Mouse (Mus musculus): ENCODE data around the gene Hnrnpf. TPM values are rescaled to one million over a fixed set of nuclear protein-coding genes. Genes with fewer than 3 reads are reported as not detected.

The Hnrnpf gene
- polyA plus RNA-seq, 1 experiment, result 112 TPM

DNA sequence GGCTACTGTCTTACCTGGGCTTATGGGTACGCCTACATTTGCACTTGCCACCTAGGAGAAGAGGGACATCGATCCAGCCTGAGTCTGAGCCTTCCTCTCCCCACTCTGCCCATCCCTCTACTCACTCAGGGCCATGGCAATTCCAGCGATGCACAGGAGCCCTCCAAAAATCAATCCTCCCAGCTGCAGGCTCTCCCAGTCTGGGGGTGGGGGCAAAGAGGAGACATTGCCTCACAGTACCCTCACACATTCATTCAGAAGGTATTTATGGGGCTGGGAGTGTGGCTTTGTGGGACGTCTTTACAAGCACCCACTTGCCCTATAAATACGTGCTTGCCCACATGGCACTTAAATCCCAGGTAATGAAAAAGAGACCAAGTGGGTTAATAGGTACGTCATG, 34.2 kb downstream of the Hnrnpf start:
- H3K27me3 ChIP-seq (replicated peaks), result peaks cover 2% of the 10 kb centered on the region
- H3K4me1 ChIP-seq, result peaks cover 6% of the 10 kb centered on the region
- no peak overlapping the region for H3K4me3 ChIP-seq (replicated peaks)
- TF ChIP-seq GATA1 (IDR thresholded peaks at IDR 0.05; ENCODE audit: borderline replicate concordance, low read length), result no peak
- TF ChIP-seq FLI1 (IDR thresholded peaks at IDR 0.05; ENCODE audit: low read length), result no peak
- peaks cover 42% of the 10 kb centered on the region for H3K36me3 ChIP-seq (replicated peaks; ENCODE audit: low read length)
- H3K9me3 ChIP-seq, result no peaks in the 10 kb centered on the region

DNA sequence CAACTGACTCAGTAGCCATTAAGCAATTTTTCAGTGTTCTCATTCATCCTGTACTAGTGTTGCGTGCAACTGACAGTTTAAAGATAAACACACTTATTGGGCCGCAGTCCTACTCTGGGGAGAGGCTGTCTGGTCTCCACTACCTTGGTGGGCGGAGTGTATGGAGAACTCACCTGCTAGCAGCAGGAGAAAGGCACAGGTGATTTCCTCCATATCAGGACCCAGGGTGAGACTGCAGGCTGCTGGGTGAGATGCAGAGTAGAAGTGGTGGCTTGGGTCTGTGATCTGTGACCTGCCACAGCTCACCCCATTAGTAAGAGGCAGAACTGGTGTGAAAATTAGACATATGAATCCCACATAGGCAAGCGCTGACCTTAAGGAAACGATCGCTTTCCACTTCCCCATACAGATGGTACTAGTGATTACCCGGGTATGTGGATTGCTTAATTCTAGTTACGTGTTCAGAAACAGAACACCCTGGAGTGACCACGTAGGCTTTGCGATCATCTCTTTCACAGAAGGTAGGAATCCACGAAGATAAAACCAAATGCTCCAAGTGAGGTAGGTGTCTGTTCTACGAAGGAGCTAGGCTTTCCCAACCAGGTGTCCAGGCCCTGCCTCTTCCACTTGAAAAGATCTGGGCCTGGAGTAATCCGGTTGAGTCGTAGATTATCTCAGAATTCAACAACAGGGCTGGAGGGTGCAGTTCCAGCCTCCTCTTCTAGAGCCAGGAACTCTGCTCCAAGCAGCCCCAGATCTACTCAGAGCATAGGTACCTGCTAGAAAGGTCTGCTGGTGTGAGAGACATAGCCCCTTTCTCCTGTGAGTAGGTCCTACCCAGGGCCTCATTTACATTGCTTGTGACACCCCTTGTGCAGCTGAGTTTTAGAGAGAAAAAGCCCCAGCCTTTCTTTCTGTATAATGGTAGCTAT, 35.8 kb downstream of the Hnrnpf start:
- Histone ChIP-seq H3K4me1 (peaks cover 6% of the 10 kb centered on the region), H3K27me3 (replicated peaks) (peaks cover 2% of the 10 kb centered on the region), H3K4me3 (replicated peaks) (no peak overlapping the region), H3K9me3 (no peaks in the 10 kb centered on the region), H3K36me3 (replicated peaks; ENCODE audit: low read length) (peaks cover 31% of the 10 kb centered on the region)
- TF ChIP-seq FLI1 (IDR thresholded peaks at IDR 0.05; ENCODE audit: low read length) (no peak), GATA1 (IDR thresholded peaks at IDR 0.05; ENCODE audit: borderline replicate concordance, low read length) (no peak)

DNA sequence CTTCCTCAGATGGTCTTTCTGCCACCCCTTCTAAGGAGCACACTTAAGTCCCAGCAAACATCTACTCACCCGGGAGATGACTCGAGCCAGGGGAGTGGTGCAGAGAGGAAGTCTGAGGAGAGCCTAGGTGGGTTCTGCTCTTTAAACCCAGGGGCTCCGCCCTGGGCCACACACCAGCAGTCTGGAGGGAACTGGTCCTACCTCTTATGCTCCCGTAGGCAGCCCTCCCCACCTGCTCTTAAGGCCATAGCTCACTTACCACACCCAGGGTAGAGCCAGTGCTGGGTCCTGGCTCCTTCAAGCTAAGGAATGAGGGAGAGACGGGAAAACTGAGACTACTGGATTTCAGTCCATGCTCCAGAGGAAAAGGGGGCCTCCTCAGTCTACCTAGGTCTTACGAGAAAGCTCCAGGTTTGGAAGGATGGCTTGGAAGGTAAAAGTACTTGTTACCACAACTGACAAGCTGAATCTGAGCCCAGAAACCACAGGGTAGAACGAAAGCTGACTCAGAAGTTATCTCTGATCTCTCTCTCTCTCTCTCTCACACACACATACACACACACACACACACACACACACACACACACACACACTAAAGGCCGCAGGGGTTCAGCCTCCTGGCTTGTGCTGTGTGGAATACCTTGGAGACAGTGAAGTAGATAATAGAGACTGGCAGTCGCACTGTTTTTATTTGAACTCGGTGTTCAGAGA, 37.3 kb downstream of the Hnrnpf start, which contains the start of gene Fxyd4:
TSS of gene Fxyd4 (minus strand) at position 471 of the 711 bp plus-strand sequence.
- peaks cover 20% of the 10 kb centered on the region for H3K36me3 ChIP-seq (replicated peaks; ENCODE audit: low read length)
- TF ChIP-seq GATA1 (IDR thresholded peaks at IDR 0.05; ENCODE audit: borderline replicate concordance, low read length) (no peak), FLI1 (IDR thresholded peaks at IDR 0.05; ENCODE audit: low read length) (no peak)
- peaks cover 2% of the 10 kb centered on the region for H3K27me3 ChIP-seq (replicated peaks)
- no peaks in the 10 kb centered on the region for H3K9me3 ChIP-seq
- no peak within 1 kb of the TSS for H3K4me3 ChIP-seq (replicated peaks)
- H3K4me1 ChIP-seq, result peaks cover 6% of the 10 kb centered on the region

GRCm38 (mm10) chr6:117938951-117939350, 38.8 kb downstream of the Hnrnpf start:
- peaks cover 5% of the 10 kb centered on the region for H3K36me3 ChIP-seq (replicated peaks; ENCODE audit: low read length)
- no peak overlapping the region for H3K4me3 ChIP-seq (replicated peaks)
- H3K4me1 ChIP-seq, result no peaks in the 10 kb centered on the region
- peaks cover 2% of the 10 kb centered on the region for H3K27me3 ChIP-seq (replicated peaks)
- TF ChIP-seq GATA1 (IDR thresholded peaks at IDR 0.05; ENCODE audit: borderline replicate concordance, low read length) (no peak), FLI1 (IDR thresholded peaks at IDR 0.05; ENCODE audit: low read length) (no peak)
- no peaks in the 10 kb centered on the region for H3K9me3 ChIP-seq

- Histone ChIP-seq H3K4me3 (replicated peaks) (no peak overlapping the region), H3K27me3 (replicated peaks) (peaks cover 2% of the 10 kb centered on the region), H3K4me1 (no peaks in the 10 kb centered on the region), H3K9me3 (peaks cover 4% of the 10 kb centered on the region; the same call in 1 of the 2 replicates), H3K36me3 (replicated peaks; ENCODE audit: low read length) (no peaks in the 10 kb centered on the region)
- TF ChIP-seq FLI1 (IDR thresholded peaks at IDR 0.05; ENCODE audit: low read length) (no peak), GATA1 (IDR thresholded peaks at IDR 0.05; ENCODE audit: borderline replicate concordance, low read length) (no peak)
Measured at GRCm38 (mm10) chr6:117942769-117943168, 42.6 kb downstream of the Hnrnpf start.

DNA sequence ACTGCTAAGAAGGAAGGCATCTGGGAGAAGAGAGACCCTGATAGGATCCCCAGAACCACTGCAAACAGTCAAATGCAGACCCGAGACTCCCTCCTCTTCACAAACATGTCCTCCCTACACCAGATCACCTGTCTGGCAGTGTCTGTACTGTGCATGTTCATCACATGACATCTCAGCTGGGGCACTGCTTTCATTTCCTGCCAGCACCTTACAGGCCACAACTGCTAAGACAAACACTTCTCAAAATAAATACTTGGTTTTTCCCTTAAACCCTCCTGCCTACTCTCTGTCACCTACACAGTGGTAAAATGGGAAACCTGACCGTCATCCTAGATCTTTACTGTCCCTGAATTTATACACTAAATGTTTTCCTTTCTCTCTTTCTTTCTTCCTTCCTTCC, 43.8 kb downstream of the Hnrnpf start:
- H3K4me1 ChIP-seq, result no peaks in the 10 kb centered on the region
- H3K36me3 ChIP-seq (replicated peaks; ENCODE audit: low read length), result no peaks in the 10 kb centered on the region
- TF ChIP-seq GATA1 (IDR thresholded peaks at IDR 0.05; ENCODE audit: borderline replicate concordance, low read length) (no peak), FLI1 (IDR thresholded peaks at IDR 0.05; ENCODE audit: low read length) (no peak)
- H3K27me3 ChIP-seq (replicated peaks), result no peaks in the 10 kb centered on the region
- peaks cover 4% of the 10 kb centered on the region; the same call in 1 of the 2 replicates for H3K9me3 ChIP-seq
- no peak overlapping the region for H3K4me3 ChIP-seq (replicated peaks)

DNA sequence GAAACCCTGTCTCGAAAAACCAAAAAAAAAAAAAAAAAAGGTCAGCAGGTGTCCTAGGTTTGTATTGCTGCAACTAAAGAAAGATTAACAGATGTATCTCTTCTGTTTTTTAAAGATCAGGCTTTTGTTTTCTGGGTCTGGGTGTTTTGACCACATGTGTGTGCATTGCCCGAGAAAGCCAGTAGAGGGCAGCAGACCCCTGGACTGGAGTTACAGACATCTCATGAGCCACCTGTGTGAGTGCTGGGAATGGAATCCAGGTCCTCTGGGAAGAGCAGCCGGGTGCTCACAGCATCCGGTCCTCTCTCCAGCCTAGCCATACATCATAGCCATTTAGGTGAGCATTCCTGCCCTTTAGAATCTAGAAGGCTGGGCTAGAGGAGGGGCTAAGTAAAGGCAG, 52.2 kb downstream of the Hnrnpf start:
- peaks cover 11% of the 10 kb centered on the region for H3K27me3 ChIP-seq (replicated peaks)
- peaks cover 10% of the 10 kb centered on the region for H3K9me3 ChIP-seq
- H3K4me3 ChIP-seq (replicated peaks), result no peak overlapping the region
- no peak for TF ChIP-seq FLI1 (IDR thresholded peaks at IDR 0.05; ENCODE audit: low read length)
- TF ChIP-seq GATA1 (IDR thresholded peaks at IDR 0.05; ENCODE audit: borderline replicate concordance, low read length), result no peak
- peaks cover 4% of the 10 kb centered on the region; the same call in 1 of the 2 replicates for H3K4me1 ChIP-seq
- no peaks in the 10 kb centered on the region for H3K36me3 ChIP-seq (replicated peaks; ENCODE audit: low read length)

- H3K4me3 ChIP-seq (replicated peaks), result no peak overlapping the region
- TF ChIP-seq GATA1 (IDR thresholded peaks at IDR 0.05; ENCODE audit: borderline replicate concordance, low read length) (no peak), FLI1 (IDR thresholded peaks at IDR 0.05; ENCODE audit: low read length) (no peak)
- H3K36me3 ChIP-seq (replicated peaks; ENCODE audit: low read length), result no peaks in the 10 kb centered on the region
- peaks cover 9% of the 10 kb centered on the region for H3K9me3 ChIP-seq
- peaks cover 4% of the 10 kb centered on the region; the same call in 1 of the 2 replicates for H3K4me1 ChIP-seq
- peaks cover 11% of the 10 kb centered on the region for H3K27me3 ChIP-seq (replicated peaks)
Measured at GRCm38 (mm10) chr6:117956161-117956560, 56.0 kb downstream of the Hnrnpf start.

GRCm38 (mm10) chr6:117956851-117957501, 56.9 kb downstream of the Hnrnpf start:
- no peak for TF ChIP-seq FLI1 (IDR thresholded peaks at IDR 0.05; ENCODE audit: low read length)
- no peak for TF ChIP-seq GATA1 (IDR thresholded peaks at IDR 0.05; ENCODE audit: borderline replicate concordance, low read length)
- peaks cover 4% of the 10 kb centered on the region; the same call in 1 of the 2 replicates for H3K4me1 ChIP-seq
- no peaks in the 10 kb centered on the region for H3K36me3 ChIP-seq (replicated peaks; ENCODE audit: low read length)
- H3K27me3 ChIP-seq (replicated peaks), result peaks cover 11% of the 10 kb centered on the region
- peak overlapping the region; percentile 1 for H3K4me3 ChIP-seq (replicated peaks)
- H3K9me3 ChIP-seq, result peaks cover 9% of the 10 kb centered on the region
